Mouse (Mus musculus) CD4-positive, CD25-positive, alpha-beta regulatory T cell, adult 2 months (primary cell): ENCODE data around the gene C1ql1.
A peak's percentile ranks its signal among the peaks of the same experiment; 100 is the strongest.
"Not testable (repeated sequence)": the region's sequence is repeated elsewhere in the genome, so short reads cannot be mapped to it uniquely, and the experiment has no call there.

Experiments
- DNase-seq: peaks from one replicate; pipeline ENCODE4 v3.0.0-alpha.2; 2012; ENCODE audit warnings: low read depth, low spot score

Gene C1ql1

GRCm38 (mm10) chr11:102946265-102946991 is at the start of gene C1ql1:
Gene C1ql1, minus strand, starts transcription at chr11:102946688.
- peak; percentile 84 for DNase-seq

GRCm38 (mm10) chr11:102994952-102995351 is 48.5 kb upstream of the C1ql1 start:
- no peak for DNase-seq

GRCm38 (mm10) chr11:102993420-102994029 is 47.0 kb upstream of the C1ql1 start:
- DNase-seq, result no peak

- peak; percentile 80 for DNase-seq
Observed at GRCm38 (mm10) chr11:102992940-102993339, 46.5 kb upstream of the C1ql1 start.

GRCm38 (mm10) chr11:102991681-102992080 is 45.2 kb upstream of the C1ql1 start:
- DNase-seq, result no peak

GRCm38 (mm10) chr11:102990152-102990663 is 43.7 kb upstream of the C1ql1 start:
- DNase-seq, result peak; percentile 43

GRCm38 (mm10) chr11:102989641-102990151 is 43.2 kb upstream of the C1ql1 start:
- no peak for DNase-seq

GRCm38 (mm10) chr11:102985160-102985559 is 38.7 kb upstream of the C1ql1 start:
- DNase-seq, result no peak

- DNase-seq, result no peak
Observed at GRCm38 (mm10) chr11:102984615-102985014, 38.1 kb upstream of the C1ql1 start.

GRCm38 (mm10) chr11:102984086-102984485 is 37.6 kb upstream of the C1ql1 start:
- DNase-seq, result no peak

- DNase-seq, result no peak
Observed at GRCm38 (mm10) chr11:102981151-102981890, 34.8 kb upstream of the C1ql1 start.

GRCm38 (mm10) chr11:102978052-102978666 is 31.7 kb upstream of the C1ql1 start:
- DNase-seq, result no peak

GRCm38 (mm10) chr11:102975966-102976365 is 29.5 kb upstream of the C1ql1 start:
- DNase-seq, result not testable (repeated sequence)

- no peak for DNase-seq
Observed at GRCm38 (mm10) chr11:102972326-102972725, 25.8 kb upstream of the C1ql1 start.

- no peak for DNase-seq
Observed at GRCm38 (mm10) chr11:102971604-102972003, 25.1 kb upstream of the C1ql1 start.

GRCm38 (mm10) chr11:102964547-102965091 is 18.1 kb upstream of the C1ql1 start:
- DNase-seq, result no peak

GRCm38 (mm10) chr11:102963855-102964546 is 17.5 kb upstream of the C1ql1 start:
- DNase-seq, result no peak

GRCm38 (mm10) chr11:102963246-102963854 is 16.9 kb upstream of the C1ql1 start:
- DNase-seq, result no peak

- no peak for DNase-seq
Observed at GRCm38 (mm10) chr11:102962861-102963245, 16.4 kb upstream of the C1ql1 start.

- DNase-seq, result peak; percentile 22
Observed at GRCm38 (mm10) chr11:102961082-102961481, 14.6 kb upstream of the C1ql1 start.
